Mouse (Mus musculus): ENCODE data around the gene Evi2. TPM values are rescaled to one million over a fixed set of nuclear protein-coding genes. Genes with fewer than 3 reads are reported as not detected.

The Evi2 gene
- total RNA-seq, 2 experiments from 2014 or later: 0.18 TPM; not detected in 1

DNA sequence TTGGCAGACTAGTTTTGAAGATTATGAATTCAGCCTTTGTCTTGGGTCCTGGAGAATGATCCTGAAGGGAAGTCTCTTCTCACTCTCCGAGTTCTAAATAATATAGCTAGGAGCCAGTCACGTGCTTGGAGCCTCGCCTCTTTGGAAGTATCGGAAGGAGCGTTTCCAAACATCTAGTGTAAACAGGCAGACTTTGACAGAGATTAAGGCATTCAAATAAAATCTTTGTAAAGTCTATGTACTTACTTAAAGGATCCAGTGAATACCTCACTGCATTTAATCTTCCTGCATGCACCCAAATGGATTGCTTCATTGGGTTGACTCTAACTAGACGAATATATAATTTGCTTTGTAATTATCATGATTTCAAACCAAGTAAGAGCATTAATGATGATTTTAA lies 47.0 kb downstream of the Evi2 start:
- intact Hi-C loops (cut with DNase I; ENCODE audit: low total_unique reads): no loop called here
- DNase-seq: no peak

DNA sequence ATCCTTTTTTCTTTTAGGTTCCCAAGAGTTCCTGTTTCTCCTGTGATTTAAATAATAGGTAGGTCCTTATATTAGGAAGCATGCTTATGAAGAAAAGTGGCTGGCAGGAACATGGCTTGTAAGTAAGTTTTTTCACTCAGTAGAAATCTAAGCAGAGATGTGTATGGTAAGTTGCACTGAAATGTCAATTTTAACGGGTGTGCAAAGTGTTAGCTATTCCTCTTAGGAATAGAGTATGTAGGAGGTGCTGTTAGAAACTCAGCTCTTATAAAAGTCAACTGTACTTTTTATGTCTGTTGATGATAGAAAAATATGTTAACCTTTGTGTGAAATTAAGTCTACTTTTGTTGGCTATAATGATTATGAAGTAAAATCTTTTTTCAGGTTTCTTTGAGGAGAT lies 62.3 kb downstream of the Evi2 start:
- intact Hi-C loops (cut with DNase I; ENCODE audit: low total_unique reads): no loop called here
- no peak for DNase-seq

Other genes starting within 250 kb of the Evi2 start
- gene Gm9964, start 233.7 kb downstream of the Evi2 start, total RNA-seq (2021): not detected
- gene Nf1, start 190.9 kb downstream of the Evi2 start, total RNA-seq (2021): 10 to 100 TPM; 21.4 to 22.4 TPM
- not detected for gene Omg, start 26.5 kb downstream of the Evi2 start, total RNA-seq (2021)
- gene Evi2b, start 6.8 kb downstream of the Evi2 start, total RNA-seq (2021): under 1 TPM; 0.24 to 0.59 TPM
- gene Evi2a, start within 50 bp of the Evi2 start, total RNA-seq (2021): 1 to 10 TPM; 3.3 to 4.3 TPM
- gene Rab11fip4, start 60.6 kb upstream of the Evi2 start, total RNA-seq (2021): 1 to 10 TPM in 1 of 2 experiments, under 1 TPM in 1; 0.74 to 1.6 TPM

All from gastrocnemius, postnatal 14 days (tissue).